Mouse (Mus musculus): ENCODE data around the gene Phc2.

DNA sequence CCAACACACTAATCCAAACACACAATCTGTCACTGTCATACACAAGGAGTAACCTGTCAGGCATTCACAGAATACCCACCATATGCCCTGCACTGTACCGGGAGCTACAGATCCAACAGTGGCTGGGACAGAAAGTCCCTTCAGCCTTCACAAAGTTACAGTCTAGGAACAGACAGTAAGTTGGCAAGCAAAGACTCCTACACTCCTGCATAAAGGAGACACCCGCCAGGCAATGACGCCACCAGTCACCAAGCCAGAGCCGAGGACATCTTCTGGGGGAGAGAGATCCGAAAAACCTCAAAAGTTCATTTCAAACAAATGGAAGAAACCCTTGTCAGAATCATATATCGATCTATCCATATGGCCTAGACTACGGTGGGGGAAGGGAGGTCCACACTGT lies 47.9 kb upstream of the Phc2 start:
- TF ChIP-seq CTCF (IDR thresholded peaks at IDR 0.05; ENCODE audit: extremely low read depth, insufficient read length, insufficient replicate concordance, low read depth, low read length), result no peak
- no peak for TF ChIP-seq POLR2A (IDR thresholded peaks at IDR 0.05; ENCODE audit: low read depth, low read length)

All from small intestine, adult 2 months (tissue).